Mouse (Mus musculus): ENCODE data around the gene Itsn1.

DNA sequence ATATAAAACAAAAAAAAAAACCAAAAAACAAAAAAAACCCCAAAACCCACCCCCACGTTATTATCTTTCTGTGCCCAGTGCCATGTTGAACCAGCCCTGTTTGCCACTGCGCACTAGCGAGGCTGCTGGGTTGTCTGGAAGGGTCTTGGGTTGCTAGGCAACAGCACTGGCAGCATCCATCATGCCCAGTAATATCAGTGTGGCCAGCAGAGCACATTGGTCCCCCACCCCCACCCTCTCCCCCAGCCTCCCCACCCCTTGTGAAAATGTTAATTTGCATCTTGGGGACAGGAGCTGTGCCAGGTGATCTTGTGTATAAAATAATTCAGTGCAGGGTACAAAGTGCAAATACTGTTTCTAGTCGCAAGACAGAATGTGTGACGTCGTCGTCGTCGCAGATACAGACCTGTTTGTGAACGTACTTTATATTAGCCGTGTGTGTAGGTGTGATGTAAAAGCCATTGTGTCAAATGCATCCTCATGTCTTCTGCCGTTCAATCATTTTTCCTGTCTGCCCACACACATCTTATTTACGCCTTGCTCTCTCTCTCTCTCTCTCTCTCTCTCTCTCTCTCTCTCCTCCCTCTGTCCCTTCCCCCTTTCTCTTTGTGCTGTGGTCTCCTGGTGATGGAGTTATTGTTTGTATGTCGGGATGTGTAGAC lies 233.9 kb downstream of the Itsn1 start:
- TF ChIP-seq CTCF (conservative IDR thresholded peaks at IDR 0.05; ENCODE audit: low read length) (no peak), NANOG (IDR thresholded peaks at IDR 0.05; ENCODE audit: borderline replicate concordance, low read length) (no peak)

Measured in E14TG2a.4 (cell line).